Mouse (Mus musculus) C2C12 (cell line): ENCODE measurements around the gene Mex3a.
A peak's percentile ranks its signal among the peaks of the same experiment; 100 is the strongest.

Experiments
- CEBPB ChIP-seq: IDR thresholded peaks from one replicate; pipeline ENCODE4 v1.6.1; 2011; ENCODE audit warnings: low read depth, mild to moderate bottlenecking, control low read depth, moderate library complexity
- CTCF ChIP-seq: IDR thresholded peaks from one replicate; pipeline ENCODE4 v1.5.1; 2011; ENCODE audit not compliant: control insufficient read depth, insufficient read depth, insufficient read length
- FOSL1 ChIP-seq: IDR thresholded peaks from one replicate; pipeline ENCODE4 v1.8.0; 2011; ENCODE audit warnings: mild to moderate bottlenecking, low read length; ENCODE audit not compliant: poor library complexity, insufficient read depth, severe bottlenecking
- MAX ChIP-seq: IDR thresholded peaks from one replicate; pipeline ENCODE4 v1.6.1; 2011; ENCODE audit warnings: mild to moderate bottlenecking, control low read depth
- MYOD1 ChIP-seq: IDR thresholded peaks from one replicate; pipeline ENCODE4 v1.6.1; 2011; ENCODE audit warnings: low read depth; ENCODE audit not compliant: control insufficient read depth, insufficient read length
- MYOG ChIP-seq: IDR thresholded peaks from one replicate; pipeline ENCODE4 v1.6.1; 2011; ENCODE audit not compliant: control insufficient read depth, insufficient read length; ENCODE audit errors: extremely low read depth
- USF1 ChIP-seq: IDR thresholded peaks from one replicate; pipeline ENCODE4 v1.6.1; 2011; ENCODE audit warnings: low read depth, mild to moderate bottlenecking, control low read depth, moderate library complexity

DNA sequence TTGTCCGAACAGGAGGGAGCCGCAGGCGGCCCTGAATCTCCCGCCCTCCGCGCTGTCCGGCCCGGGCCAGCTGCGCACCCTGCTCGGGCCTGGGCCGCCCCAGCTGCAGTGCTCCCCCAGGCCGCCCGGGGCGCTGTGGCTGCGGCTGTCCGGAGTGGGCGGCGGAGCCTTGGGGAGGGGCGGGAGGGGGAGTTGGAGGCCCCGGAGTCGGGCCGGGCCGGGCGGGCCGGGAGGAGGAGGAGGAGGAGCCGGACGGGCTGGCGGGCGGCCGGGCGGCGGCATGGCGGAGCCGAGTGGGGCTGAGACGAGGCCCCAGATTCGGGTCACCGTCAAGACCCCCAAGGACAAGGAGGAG lies 21.3 kb downstream of the Mex3a start, which contains the start of gene Ubqln4:
- TF ChIP-seq CTCF (peak; percentile 96), FOSL1 (no peak), MAX (no peak), USF1 (no peak), MYOG (no peak), CEBPB (no peak), MYOD1 (no peak)
